Mouse (Mus musculus) cerebellum, adult 2 months (tissue): Measurements from ENCODE around the gene Mast2.

Experiments
- CTCF ChIP-seq: fragments of 200-500 bp; IDR thresholded peaks from 2 replicates; pipeline ENCODE4 v1.5.1; 2011; ENCODE audit warnings: low read depth, mild to moderate bottlenecking, control low read depth, low read length, moderate library complexity, borderline replicate concordance; ENCODE audit not compliant: insufficient read depth
- POLR2A ChIP-seq: fragments of 200-500 bp; IDR thresholded peaks from 2 replicates; pipeline ENCODE4 v1.6.1; 2011; ENCODE audit warnings: low read length, control low read depth, borderline replicate concordance; ENCODE audit not compliant: insufficient read depth

DNA sequence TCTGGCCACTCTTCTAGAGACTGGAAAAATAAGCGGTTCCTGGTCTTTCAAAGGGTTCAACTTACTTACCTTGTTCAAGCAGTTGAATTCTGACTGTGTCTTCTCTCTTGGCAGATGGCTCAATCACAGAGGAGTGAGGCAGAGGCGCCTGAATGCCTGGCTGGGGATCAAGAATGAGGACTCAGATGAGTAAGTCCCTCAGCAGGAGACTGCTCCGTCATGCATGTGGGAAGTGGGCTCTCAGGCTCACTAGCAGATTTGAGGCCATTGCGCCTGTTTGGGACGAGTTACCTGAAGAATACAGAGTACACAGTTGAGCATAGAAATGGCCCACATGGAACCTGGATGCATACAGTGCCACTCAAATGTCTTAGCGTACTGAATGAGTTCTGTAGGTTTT, 172.4 kb downstream of the Mast2 start:
- TF ChIP-seq POLR2A: no peak
- TF ChIP-seq CTCF: no peak
